In genomic region chr9:25353775-25354174, GRCm38 (mm10) we compare ENCODE assay signal across 27 mouse cellular contexts.
DNase-seq lines count a peak whose midpoint lies in the region; ATAC-seq and TF ChIP-seq lines count a peak whose summit lies in the region.
"Had no signal": no experiment of that assay in that cellular context is flagged by ENCODE, and none has a peak within 500 bp of the region (broad histone marks: within the 10 kb centered on the region; RNA-seq: fewer than 3 reads in every experiment).

No protein-coding gene starts in this region.

- H3K9me3 ChIP-seq in forebrain, embryonic 14.5 days (replicated peaks; ENCODE audit: control insufficient read depth, low read length), result no peaks in the 10 kb centered on the region
- H3K9me3 ChIP-seq in forebrain, embryonic 13.5 days (replicated peaks), result no peaks in the 10 kb centered on the region
- H3K9me3 ChIP-seq in hindbrain, postnatal 0 days (ENCODE audit: low read length), result no peaks in the 10 kb centered on the region
- H3K9me3 ChIP-seq in hindbrain, embryonic 11.5 days (ENCODE audit: control insufficient read depth, low read length), result no peaks in the 10 kb centered on the region
- H3K9me3 ChIP-seq: embryonic facial prominence, embryonic 12.5 days; embryonic facial prominence, embryonic 15.5 days; heart, embryonic 10.5 days had no signal

- no peak for ATAC-seq in forebrain, embryonic 14.5 days
- ATAC-seq in forebrain, embryonic 13.5 days, result no peak
- ATAC-seq in hindbrain, postnatal 0 days, result 0 out of 2 replicates have a peak, but pooled peaks have one; percentile 49
- ATAC-seq in hindbrain, embryonic 11.5 days (ENCODE audit: low FRiP score), result no peak
- ATAC-seq: CD4-positive, CD25-positive, alpha-beta regulatory T cell, adult 4 months; inflammation-experienced regulatory T-cells, adult 6 months; intestine, embryonic 16.5 days had no signal

- TF ChIP-seq CTCF in hindbrain, postnatal 0 days (IDR thresholded peaks at IDR 0.05; ENCODE audit: low read depth), result no peak
- TF ChIP-seq CTCF in brain, embryonic 14.5 days (IDR thresholded peaks at IDR 0.05; ENCODE audit: borderline replicate concordance, extremely low read depth, insufficient read depth, insufficient read length), result no peak

- H3K4me1 ChIP-seq in forebrain, embryonic 14.5 days (ENCODE audit: control insufficient read depth, insufficient read depth, low read length), result no peaks in the 10 kb centered on the region
- H3K4me1 ChIP-seq in forebrain, embryonic 13.5 days, result no peaks in the 10 kb centered on the region
- no peaks in the 10 kb centered on the region for H3K4me1 ChIP-seq in hindbrain, postnatal 0 days (ENCODE audit: insufficient read depth, low read length)
- H3K4me1 ChIP-seq in hindbrain, embryonic 11.5 days (replicated peaks; ENCODE audit: control insufficient read depth, insufficient read depth, low read length), result no peaks in the 10 kb centered on the region
- H3K4me1 ChIP-seq: embryonic facial prominence, embryonic 12.5 days; embryonic facial prominence, embryonic 15.5 days; heart, embryonic 10.5 days; heart, embryonic 13.5 days had no signal

- H3K9ac ChIP-seq in forebrain, embryonic 14.5 days (ENCODE audit: low read length), result no peak overlapping the region
- no peak overlapping the region for H3K9ac ChIP-seq in forebrain, embryonic 13.5 days
- H3K9ac ChIP-seq in hindbrain, postnatal 0 days (replicated peaks; ENCODE audit: low read length), result no peak overlapping the region
- H3K9ac ChIP-seq in hindbrain, embryonic 11.5 days (ENCODE audit: low read depth, low read length), result no peak overlapping the region
- H3K9ac ChIP-seq: embryonic facial prominence, embryonic 12.5 days; embryonic facial prominence, embryonic 15.5 days; heart, embryonic 13.5 days; hindbrain, embryonic 14.5 days had no signal

- TF ChIP-seq POLR2A in brain, embryonic 14.5 days (IDR thresholded peaks at IDR 0.05; ENCODE audit: borderline replicate concordance, extremely low read depth, insufficient read depth, insufficient read length, poor library complexity, severe bottlenecking), result no peak

- DNase-seq in forebrain, embryonic 14.5 days (ENCODE audit: low spot score), result peak; percentile 7
- DNase-seq in heart, adult 11 months, result peak; percentile 61
- no peak for DNase-seq in heart, adult 18-20 months
- DNase-seq in hindbrain, postnatal 0 days (ENCODE audit: low spot score), result peak; percentile 39
- DNase-seq in hindbrain, embryonic 11.5 days (ENCODE audit: low spot score), result no peak
- peak; percentile 44 for DNase-seq in brain, embryonic 14.5 days (ENCODE audit: low read depth)
- no peak for DNase-seq in embryo, embryonic 10.5 days (ENCODE audit: low spot score)
- DNase-seq: adrenal gland, adult 2 months; adrenal gland, postnatal 14 days; cerebellum, adult 11-12 months; cerebellum, adult 8-10 months; gastrocnemius, adult 2 months; gastrocnemius, postnatal 14 days; heart, adult 2 months; heart, postnatal 14 days; heart, postnatal 4 days; kidney, adult 18-20 months; kidney, adult 9 months had no signal

- no peak overlapping the region for H3K27ac ChIP-seq in forebrain, embryonic 14.5 days (ENCODE audit: low read depth, low read length)
- no peak overlapping the region for H3K27ac ChIP-seq in forebrain, embryonic 13.5 days
- no peak overlapping the region for H3K27ac ChIP-seq in hindbrain, postnatal 0 days
- no peak overlapping the region for H3K27ac ChIP-seq in hindbrain, embryonic 11.5 days (ENCODE audit: low read depth, low read length)
- H3K27ac ChIP-seq: embryonic facial prominence, embryonic 12.5 days; embryonic facial prominence, embryonic 15.5 days; gastrocnemius, adult 2 months; heart, adult 2 months; heart, embryonic 10.5 days; heart, embryonic 13.5 days; hindbrain, embryonic 14.5 days had no signal

- H3K4me2 ChIP-seq in forebrain, embryonic 14.5 days (ENCODE audit: low read length), result no peak overlapping the region
- H3K4me2 ChIP-seq in forebrain, embryonic 13.5 days, result no peak overlapping the region
- no peak overlapping the region for H3K4me2 ChIP-seq in hindbrain, postnatal 0 days (ENCODE audit: low read depth, low read length)
- H3K4me2 ChIP-seq in hindbrain, embryonic 11.5 days (replicated peaks; ENCODE audit: low read depth, low read length), result no peak overlapping the region
- H3K4me2 ChIP-seq: embryonic facial prominence, embryonic 12.5 days; embryonic facial prominence, embryonic 15.5 days; heart, embryonic 13.5 days; hindbrain, embryonic 14.5 days had no signal

- 68% methylated on average over 1 of the region's 1 CpGs for whole genome bisulfite sequencing in forebrain, embryonic 14.5 days
- 89% methylated on average over 1 of the region's 1 CpGs for WGBS in forebrain, embryonic 13.5 days
- WGBS in hindbrain, postnatal 0 days, result 87% methylated on average over 1 of the region's 1 CpGs
- 93% methylated on average over 1 of the region's 1 CpGs for WGBS in hindbrain, embryonic 11.5 days

- no peak overlapping the region for H3K4me3 ChIP-seq in forebrain, embryonic 14.5 days (ENCODE audit: low read depth, low read length)
- no peak overlapping the region for H3K4me3 ChIP-seq in forebrain, embryonic 13.5 days
- H3K4me3 ChIP-seq in hindbrain, postnatal 0 days (ENCODE audit: low read length), result no peak overlapping the region
- no peak overlapping the region for H3K4me3 ChIP-seq in hindbrain, embryonic 11.5 days (ENCODE audit: low read depth, low read length)
- H3K4me3 ChIP-seq: embryonic facial prominence, embryonic 12.5 days; embryonic facial prominence, embryonic 15.5 days; gastrocnemius, adult 2 months; heart, adult 2 months; heart, embryonic 10.5 days; heart, embryonic 13.5 days had no signal

- no peaks in the 10 kb centered on the region for H3K27me3 ChIP-seq in forebrain, embryonic 14.5 days (replicated peaks; ENCODE audit: control insufficient read depth, insufficient read depth, low read length)
- no peaks in the 10 kb centered on the region for H3K27me3 ChIP-seq in forebrain, embryonic 13.5 days
- no peaks in the 10 kb centered on the region for H3K27me3 ChIP-seq in hindbrain, postnatal 0 days (ENCODE audit: insufficient read depth, low read length)
- no peaks in the 10 kb centered on the region for H3K27me3 ChIP-seq in hindbrain, embryonic 11.5 days (ENCODE audit: control insufficient read depth, insufficient read depth, low read length)
- H3K27me3 ChIP-seq: embryonic facial prominence, embryonic 12.5 days; embryonic facial prominence, embryonic 15.5 days; heart, embryonic 13.5 days had no signal

- H3K36me3 ChIP-seq in forebrain, embryonic 14.5 days (ENCODE audit: control insufficient read depth, insufficient read depth, low read length), result no peaks in the 10 kb centered on the region
- no peaks in the 10 kb centered on the region for H3K36me3 ChIP-seq in forebrain, embryonic 13.5 days (ENCODE audit: poor library complexity, severe bottlenecking)
- no peaks in the 10 kb centered on the region for H3K36me3 ChIP-seq in hindbrain, postnatal 0 days (ENCODE audit: insufficient read depth, low read length)
- no peaks in the 10 kb centered on the region for H3K36me3 ChIP-seq in hindbrain, embryonic 11.5 days (ENCODE audit: control insufficient read depth, insufficient read depth, low read length)
- H3K36me3 ChIP-seq: embryonic facial prominence, embryonic 12.5 days; embryonic facial prominence, embryonic 15.5 days; heart, embryonic 10.5 days; heart, embryonic 13.5 days had no signal

Comparison
In these comparisons a context has a peak if more than half of its experiments do, and no peak if none do; other contexts are left out.
1. DNase-seq: peak in forebrain, embryonic 14.5 days (single experiment), heart, adult 11 months (single experiment), hindbrain, postnatal 0 days (single experiment) and brain, embryonic 14.5 days (single experiment); none in heart, adult 18-20 months (0 of 2), hindbrain, embryonic 11.5 days (single experiment) and embryo, embryonic 10.5 days (single experiment).